Mouse (Mus musculus): ENCODE measurements around the gene Gm340. TPM values are rescaled to one million over a fixed set of nuclear protein-coding genes. Genes with fewer than 3 reads are reported as not detected.

Gene Gm340
- polyA plus RNA-seq, 2 experiments = 0.95 to 1.4 TPM

GRCm38 (mm10) chr19:41613325-41614087, 31.3 kb downstream of the Gm340 start:
- 58% methylated on average over 16 of the region's 16 CpGs for WGBS (ENCODE audit: insufficient replicate concordance)
- Histone ChIP-seq H3K9ac (replicated peaks) (no peak overlapping the region), H3K9me3 (ENCODE audit: control insufficient read depth, low read length) (no peaks in the 10 kb centered on the region), H3K36me3 (replicated peaks; ENCODE audit: control insufficient read depth, insufficient read depth, low read depth) (no peaks in the 10 kb centered on the region), H3K27ac (no peak overlapping the region), H3K4me1 (replicated peaks; ENCODE audit: control insufficient read depth in 2 of 2, insufficient read depth in 2 of 2, low read length in 1 of 2) (no peaks in the 10 kb centered on the region), H3K4me2 (ENCODE audit: low read depth) (no peak overlapping the region), H3K4me3 (ENCODE audit: insufficient read depth in 1 of 2, low read depth in 2 of 2, low read length in 2 of 2) (no peak overlapping the region), H3K27me3 (ENCODE audit: control insufficient read depth, insufficient read depth, low read length) (no peaks in the 10 kb centered on the region)
- ATAC-seq (ENCODE audit: insufficient read depth) = no peak
- TF ChIP-seq CTCF (IDR thresholded peaks at IDR 0.05; ENCODE audit: low read depth) = no peak
- TF ChIP-seq EP300 (IDR thresholded peaks at IDR 0.05; ENCODE audit: low read depth) = no peak
- DNase-seq (ENCODE audit: low read depth in 3 of 3, low spot score in 3 of 3) = no peak

- no peak overlapping the region for H3K9ac ChIP-seq (replicated peaks)
- H3K4me1 ChIP-seq (replicated peaks; ENCODE audit: control insufficient read depth in 2 of 2, insufficient read depth in 2 of 2, low read length in 1 of 2) = no peaks in the 10 kb centered on the region
- no peaks in the 10 kb centered on the region for H3K27me3 ChIP-seq (ENCODE audit: control insufficient read depth, insufficient read depth, low read length)
- no peaks in the 10 kb centered on the region for H3K9me3 ChIP-seq (ENCODE audit: control insufficient read depth, low read length)
- no peak overlapping the region for H3K27ac ChIP-seq
- H3K4me3 ChIP-seq (ENCODE audit: insufficient read depth in 1 of 2, low read depth in 2 of 2, low read length in 2 of 2) = no peak overlapping the region
- no peak for ATAC-seq (ENCODE audit: insufficient read depth)
- TF ChIP-seq CTCF (IDR thresholded peaks at IDR 0.05; ENCODE audit: low read depth) = no peak
- TF ChIP-seq EP300 (IDR thresholded peaks at IDR 0.05; ENCODE audit: low read depth) = no peak
- no peak overlapping the region for H3K4me2 ChIP-seq (ENCODE audit: low read depth)
- WGBS (ENCODE audit: insufficient replicate concordance) = 56% methylated on average over 11 of the region's 11 CpGs
- H3K36me3 ChIP-seq (replicated peaks; ENCODE audit: control insufficient read depth, insufficient read depth, low read depth) = no peaks in the 10 kb centered on the region
- DNase-seq (ENCODE audit: low read depth in 3 of 3, low spot score in 3 of 3) = no peak
Observed at GRCm38 (mm10) chr19:41615606-41616224, 33.5 kb downstream of the Gm340 start.

- Histone ChIP-seq H3K36me3 (replicated peaks; ENCODE audit: control insufficient read depth, insufficient read depth, low read depth) (no peaks in the 10 kb centered on the region), H3K9ac (replicated peaks) (no peak overlapping the region), H3K27ac (no peak overlapping the region), H3K9me3 (ENCODE audit: control insufficient read depth, low read length) (no peaks in the 10 kb centered on the region), H3K4me1 (replicated peaks; ENCODE audit: control insufficient read depth in 2 of 2, insufficient read depth in 2 of 2, low read length in 1 of 2) (no peaks in the 10 kb centered on the region), H3K4me3 (ENCODE audit: insufficient read depth in 1 of 2, low read depth in 2 of 2, low read length in 2 of 2) (no peak overlapping the region), H3K27me3 (ENCODE audit: control insufficient read depth, insufficient read depth, low read length) (no peaks in the 10 kb centered on the region), H3K4me2 (ENCODE audit: low read depth) (no peak overlapping the region)
- TF ChIP-seq CTCF (IDR thresholded peaks at IDR 0.05; ENCODE audit: low read depth) (no peak), EP300 (IDR thresholded peaks at IDR 0.05; ENCODE audit: low read depth) (no peak)
- ATAC-seq (ENCODE audit: insufficient read depth) (no peak), DNase-seq (ENCODE audit: low read depth in 3 of 3, low spot score in 3 of 3) (no peak)
- 74% methylated on average over 6 of the region's 6 CpGs for WGBS (ENCODE audit: insufficient replicate concordance)
Observed at GRCm38 (mm10) chr19:41616274-41616673, 34.1 kb downstream of the Gm340 start.

- 76% methylated on average over 13 of the region's 13 CpGs for WGBS (ENCODE audit: insufficient replicate concordance)
- H3K4me1 ChIP-seq (replicated peaks; ENCODE audit: control insufficient read depth in 2 of 2, insufficient read depth in 2 of 2, low read length in 1 of 2) = no peaks in the 10 kb centered on the region
- H3K27ac ChIP-seq = no peak overlapping the region
- no peaks in the 10 kb centered on the region for H3K36me3 ChIP-seq (replicated peaks; ENCODE audit: control insufficient read depth, insufficient read depth, low read depth)
- no peaks in the 10 kb centered on the region for H3K27me3 ChIP-seq (ENCODE audit: control insufficient read depth, insufficient read depth, low read length)
- no peak for TF ChIP-seq CTCF (IDR thresholded peaks at IDR 0.05; ENCODE audit: low read depth)
- no peak for TF ChIP-seq EP300 (IDR thresholded peaks at IDR 0.05; ENCODE audit: low read depth)
- no peaks in the 10 kb centered on the region for H3K9me3 ChIP-seq (ENCODE audit: control insufficient read depth, low read length)
- ATAC-seq (ENCODE audit: insufficient read depth) (no peak), DNase-seq (ENCODE audit: low read depth in 3 of 3, low spot score in 3 of 3) (no peak)
- H3K4me3 ChIP-seq (ENCODE audit: insufficient read depth in 1 of 2, low read depth in 2 of 2, low read length in 2 of 2) = no peak overlapping the region
- H3K4me2 ChIP-seq (ENCODE audit: low read depth) = no peak overlapping the region
- H3K9ac ChIP-seq (replicated peaks) = no peak overlapping the region
Observed at GRCm38 (mm10) chr19:41617102-41617501, 34.9 kb downstream of the Gm340 start.

- Histone ChIP-seq H3K27ac (no peak overlapping the region), H3K36me3 (replicated peaks; ENCODE audit: control insufficient read depth, insufficient read depth, low read depth) (no peaks in the 10 kb centered on the region), H3K4me3 (ENCODE audit: insufficient read depth in 1 of 2, low read depth in 2 of 2, low read length in 2 of 2) (no peak overlapping the region), H3K9me3 (ENCODE audit: control insufficient read depth, low read length) (no peaks in the 10 kb centered on the region), H3K27me3 (ENCODE audit: control insufficient read depth, insufficient read depth, low read length) (no peaks in the 10 kb centered on the region), H3K4me1 (replicated peaks; ENCODE audit: control insufficient read depth in 2 of 2, insufficient read depth in 2 of 2, low read length in 1 of 2) (no peaks in the 10 kb centered on the region), H3K9ac (replicated peaks) (no peak overlapping the region), H3K4me2 (ENCODE audit: low read depth) (no peak overlapping the region)
- 49% methylated on average over 6 of the region's 6 CpGs for WGBS (ENCODE audit: insufficient replicate concordance)
- TF ChIP-seq EP300 (IDR thresholded peaks at IDR 0.05; ENCODE audit: low read depth) = no peak
- no peak for TF ChIP-seq CTCF (IDR thresholded peaks at IDR 0.05; ENCODE audit: low read depth)
- ATAC-seq (ENCODE audit: insufficient read depth) (no peak), DNase-seq (ENCODE audit: low read depth in 3 of 3, low spot score in 3 of 3) (no peak)
Observed at GRCm38 (mm10) chr19:41618153-41618657, 36.0 kb downstream of the Gm340 start.

All from liver, embryonic 14.5 days (tissue).